Mouse (Mus musculus): ENCODE results near the gene Parp2. TPM values are rescaled to one million over a fixed set of nuclear protein-coding genes. Genes with fewer than 3 reads are reported as not detected.
A peak's percentile ranks its signal among the peaks of the same experiment; 100 is the strongest.
"Not testable (repeated sequence)": the region's sequence is repeated elsewhere in the genome, so short reads cannot be mapped to it uniquely, and the experiment has no call there.

Parp2 gene
- polyA plus RNA-seq, 1 experiment from 2014 or later = 43.6 TPM

DNA sequence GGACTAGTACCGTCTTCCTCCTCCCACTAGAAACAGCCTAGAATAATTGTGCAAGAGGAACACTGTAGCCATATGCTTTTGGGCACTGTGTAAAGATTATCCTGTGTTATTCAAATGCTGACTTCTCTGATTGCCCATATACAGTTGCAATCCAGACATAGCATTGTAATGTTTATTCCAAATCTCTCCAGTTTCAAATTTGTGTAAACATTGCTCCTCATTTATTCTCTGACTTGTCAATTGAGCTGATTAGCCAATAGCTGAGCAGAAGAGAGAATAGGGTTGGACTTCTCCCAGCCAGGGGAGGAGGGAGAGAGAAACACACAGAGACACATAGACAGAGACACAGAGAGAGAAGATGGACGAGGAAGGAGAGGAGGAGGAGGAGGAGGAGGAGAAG, 26.8 kb downstream of the Parp2 start:
- Histone ChIP-seq H3K36me3 (no peaks in the 10 kb centered on the region), H3K27ac (replicated peaks) (no peak overlapping the region), H3K4me3 (replicated peaks) (no peak overlapping the region), H3K27me3 (replicated peaks) (no peaks in the 10 kb centered on the region), H3K4me2 (no peak overlapping the region), H3K9me3 (replicated peaks) (no peaks in the 10 kb centered on the region), H3K9ac (replicated peaks) (no peak overlapping the region), H3K4me1 (no peaks in the 10 kb centered on the region)
- WGBS = 65% methylated on average over 2 of the region's 2 CpGs
- no peak for ATAC-seq (ENCODE audit: low FRiP score)

DNA sequence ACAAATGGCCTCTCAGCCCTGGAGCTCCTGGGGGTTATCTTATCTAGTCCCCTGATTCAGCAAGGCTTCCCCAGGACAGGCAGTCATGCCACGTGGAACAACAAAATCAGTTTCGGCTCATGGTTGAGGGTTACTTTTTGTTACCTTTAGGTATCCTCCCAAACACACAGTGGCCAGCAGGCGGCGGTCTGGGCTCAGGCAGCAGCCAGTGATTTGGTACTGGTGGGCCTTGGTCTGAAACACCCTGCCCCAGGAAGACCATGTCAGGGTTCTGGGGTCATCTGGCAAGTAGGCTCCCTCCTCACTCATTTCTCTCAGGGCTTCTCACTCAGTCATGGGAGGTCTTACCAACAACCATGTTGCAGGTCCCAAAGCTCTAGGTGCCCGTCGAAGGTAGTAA, 29.6 kb downstream of the Parp2 start:
- Histone ChIP-seq H3K4me2 (no peak overlapping the region), H3K4me1 (no peaks in the 10 kb centered on the region), H3K4me3 (replicated peaks) (no peak overlapping the region), H3K9ac (replicated peaks) (no peak overlapping the region), H3K9me3 (replicated peaks) (no peaks in the 10 kb centered on the region), H3K27me3 (replicated peaks) (no peaks in the 10 kb centered on the region), H3K27ac (replicated peaks) (no peak overlapping the region), H3K36me3 (no peaks in the 10 kb centered on the region)
- no peak for ATAC-seq (ENCODE audit: low FRiP score)
- 78% methylated on average over 6 of the region's 6 CpGs for WGBS

DNA sequence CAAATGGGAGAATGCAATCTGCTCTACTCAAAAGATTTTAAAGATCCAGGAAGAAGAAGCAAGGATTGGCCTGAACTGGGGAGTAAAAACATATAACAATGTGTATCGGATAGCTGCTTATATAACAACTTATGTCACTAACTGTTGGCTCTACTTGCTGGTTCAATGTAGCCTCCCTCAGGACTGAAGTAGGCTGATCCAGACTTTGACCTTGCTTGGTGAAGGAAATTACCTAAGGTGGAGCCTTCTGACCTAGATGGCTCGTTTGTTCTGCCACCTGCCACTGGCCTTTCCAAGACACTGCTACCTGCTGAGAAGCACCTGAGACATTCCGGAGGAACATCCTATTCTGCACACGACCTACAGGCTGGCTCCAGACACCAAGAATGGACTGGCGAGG, 48.1 kb downstream of the Parp2 start:
- H3K27ac ChIP-seq (replicated peaks) = no peak overlapping the region
- 90% methylated on average over 5 of the region's 5 CpGs for WGBS
- no peaks in the 10 kb centered on the region for H3K4me1 ChIP-seq
- H3K4me2 ChIP-seq = no peak overlapping the region
- no peaks in the 10 kb centered on the region for H3K9me3 ChIP-seq (replicated peaks)
- no peak overlapping the region for H3K9ac ChIP-seq (replicated peaks)
- H3K4me3 ChIP-seq (replicated peaks) = no peak overlapping the region
- H3K36me3 ChIP-seq = 0 out of 2 replicates have a peak, but pooled peaks cover 3% of the 10 kb centered on the region
- H3K27me3 ChIP-seq (replicated peaks) = no peaks in the 10 kb centered on the region
- no peak for ATAC-seq (ENCODE audit: low FRiP score)

DNA sequence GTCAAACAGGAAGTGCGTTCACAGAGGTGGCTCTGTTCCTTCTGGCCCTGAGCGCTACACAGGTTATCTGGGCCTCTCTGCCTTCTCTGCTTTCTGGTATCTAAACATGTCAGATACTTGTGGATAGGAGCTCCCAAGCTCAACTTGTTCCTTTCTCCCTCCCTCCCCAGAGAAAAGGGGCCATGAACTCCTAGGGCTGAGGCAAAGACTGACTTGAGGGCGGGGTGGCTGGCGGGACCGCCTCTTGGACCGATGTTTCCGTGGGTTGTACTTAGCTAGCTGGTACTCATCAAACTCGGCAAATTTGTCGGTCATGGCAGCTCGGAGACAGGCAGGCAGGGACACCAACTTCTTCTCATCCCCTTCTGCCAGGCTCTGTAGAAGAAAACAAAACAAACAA, 55.0 kb downstream of the Parp2 start:
- Histone ChIP-seq H3K27me3 (replicated peaks) (no peaks in the 10 kb centered on the region), H3K36me3 (no peaks in the 10 kb centered on the region), H3K27ac (replicated peaks) (no peak overlapping the region), H3K4me3 (replicated peaks) (no peak overlapping the region), H3K9ac (replicated peaks) (no peak overlapping the region), H3K4me1 (no peaks in the 10 kb centered on the region), H3K9me3 (replicated peaks) (no peaks in the 10 kb centered on the region), H3K4me2 (no peak overlapping the region)
- 97% methylated on average over 10 of the region's 10 CpGs for WGBS
- ATAC-seq (ENCODE audit: low FRiP score) = no peak

DNA sequence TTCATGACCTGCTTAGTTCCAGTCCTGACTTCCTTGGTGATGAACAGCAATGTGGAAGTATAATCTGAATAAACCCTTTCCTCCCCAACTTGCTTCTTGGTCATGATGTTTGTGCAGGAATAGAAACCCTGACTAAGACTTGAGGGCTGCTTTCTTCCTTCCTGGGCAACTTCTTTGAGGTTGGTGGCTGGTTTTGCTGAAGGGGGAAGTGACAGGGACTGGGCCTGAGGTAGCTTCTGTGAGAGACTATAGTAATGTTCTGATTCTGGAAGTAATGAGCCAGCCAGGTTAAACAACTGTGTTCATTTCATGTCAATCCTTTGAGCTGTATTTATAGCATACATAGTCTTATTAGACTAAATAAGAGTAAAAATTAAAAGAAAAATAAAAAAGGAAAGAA, 57.4 kb downstream of the Parp2 start:
- H3K9ac ChIP-seq (replicated peaks); H3K27me3 ChIP-seq (replicated peaks); ATAC-seq (ENCODE audit: low FRiP score); H3K4me3 ChIP-seq (replicated peaks); H3K4me2 ChIP-seq; H3K36me3 ChIP-seq; H3K27ac ChIP-seq (replicated peaks); H3K4me1 ChIP-seq; H3K9me3 ChIP-seq (replicated peaks): not testable (repeated sequence)

DNA sequence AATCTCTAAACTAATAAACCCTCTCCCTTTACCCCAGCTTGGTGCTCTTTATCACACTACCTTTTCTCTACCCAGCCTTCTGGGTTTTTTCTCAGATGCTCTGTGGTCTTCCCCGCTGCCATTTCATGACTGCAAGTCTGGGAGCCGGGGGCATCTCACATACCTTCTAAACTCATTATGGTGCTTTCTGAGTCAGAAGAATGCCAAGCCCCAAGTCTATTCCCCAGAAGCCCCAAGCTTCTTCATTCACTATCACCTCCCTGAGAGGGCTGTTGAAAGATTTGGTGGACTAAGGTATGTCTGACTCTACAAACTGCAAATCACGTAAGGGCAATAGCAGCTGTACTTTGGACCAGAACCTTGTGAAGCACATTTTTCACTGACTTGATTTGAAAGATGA, 59.3 kb downstream of the Parp2 start:
- H3K36me3 ChIP-seq = no peaks in the 10 kb centered on the region
- H3K27me3 ChIP-seq (replicated peaks) = no peaks in the 10 kb centered on the region
- H3K4me3 ChIP-seq (replicated peaks) = no peak overlapping the region
- H3K4me1 ChIP-seq = peaks cover 10% of the 10 kb centered on the region
- H3K9me3 ChIP-seq (replicated peaks) = no peaks in the 10 kb centered on the region
- no peak overlapping the region for H3K27ac ChIP-seq (replicated peaks)
- H3K4me2 ChIP-seq = no peak overlapping the region
- WGBS = 95% methylated on average over 3 of the region's 3 CpGs
- no peak for ATAC-seq (ENCODE audit: low FRiP score)
- no peak overlapping the region for H3K9ac ChIP-seq (replicated peaks)

DNA sequence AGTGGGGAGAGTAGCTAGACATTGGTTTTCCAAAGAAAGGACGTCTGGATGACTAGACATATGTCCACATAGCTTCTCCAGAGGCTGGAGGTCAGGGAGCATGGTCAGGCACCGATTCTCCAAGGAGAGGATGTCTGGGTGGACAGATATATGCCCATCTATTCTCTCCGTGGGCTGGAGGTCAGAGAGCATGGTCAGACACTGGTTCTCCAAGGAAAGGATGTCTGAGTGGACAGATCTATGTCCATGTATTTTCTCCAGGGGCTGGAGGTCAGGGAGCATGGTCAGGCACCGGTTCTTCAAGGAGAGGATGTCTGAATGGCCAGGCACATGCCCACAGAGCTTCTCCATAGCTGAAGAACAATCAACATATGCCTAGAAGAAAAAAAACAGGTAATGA, 60.6 kb downstream of the Parp2 start:
- Histone ChIP-seq H3K9me3 (replicated peaks) (no peaks in the 10 kb centered on the region), H3K27me3 (replicated peaks) (no peaks in the 10 kb centered on the region), H3K27ac (replicated peaks) (no peak overlapping the region), H3K4me3 (replicated peaks) (no peak overlapping the region), H3K4me2 (no peak overlapping the region), H3K9ac (replicated peaks) (no peak overlapping the region), H3K36me3 (no peaks in the 10 kb centered on the region), H3K4me1 (peaks cover 10% of the 10 kb centered on the region)
- WGBS = 83% methylated on average over 4 of the region's 4 CpGs
- no peak for ATAC-seq (ENCODE audit: low FRiP score)

DNA sequence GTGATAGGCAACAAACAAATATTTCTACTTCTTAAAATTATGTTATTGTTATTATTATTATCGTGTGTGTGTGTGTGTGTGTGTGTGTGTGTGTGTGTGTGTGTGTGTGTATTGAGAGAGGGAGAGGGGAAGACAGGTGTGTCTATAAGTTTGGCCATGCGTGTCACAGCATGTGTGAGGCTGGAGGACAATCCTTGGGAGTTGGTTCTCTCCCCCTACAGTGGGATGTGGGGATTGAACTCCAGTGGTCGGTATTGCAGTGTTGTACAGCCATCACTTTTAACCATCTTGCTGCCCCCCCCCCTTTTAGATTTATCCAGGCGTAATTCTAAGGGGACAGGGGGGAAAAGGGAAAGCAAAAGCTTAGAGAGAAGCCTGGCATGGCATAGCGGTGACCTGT, 61.0 kb downstream of the Parp2 start:
- Histone ChIP-seq H3K4me1 (peaks cover 10% of the 10 kb centered on the region), H3K4me3 (replicated peaks) (no peak overlapping the region), H3K4me2 (no peak overlapping the region), H3K36me3 (no peaks in the 10 kb centered on the region), H3K27ac (replicated peaks) (no peak overlapping the region), H3K9me3 (replicated peaks) (no peaks in the 10 kb centered on the region), H3K27me3 (replicated peaks) (no peaks in the 10 kb centered on the region), H3K9ac (replicated peaks) (no peak overlapping the region)
- no peak for ATAC-seq (ENCODE audit: low FRiP score)
- WGBS = 94% methylated on average over 5 of the region's 5 CpGs

DNA sequence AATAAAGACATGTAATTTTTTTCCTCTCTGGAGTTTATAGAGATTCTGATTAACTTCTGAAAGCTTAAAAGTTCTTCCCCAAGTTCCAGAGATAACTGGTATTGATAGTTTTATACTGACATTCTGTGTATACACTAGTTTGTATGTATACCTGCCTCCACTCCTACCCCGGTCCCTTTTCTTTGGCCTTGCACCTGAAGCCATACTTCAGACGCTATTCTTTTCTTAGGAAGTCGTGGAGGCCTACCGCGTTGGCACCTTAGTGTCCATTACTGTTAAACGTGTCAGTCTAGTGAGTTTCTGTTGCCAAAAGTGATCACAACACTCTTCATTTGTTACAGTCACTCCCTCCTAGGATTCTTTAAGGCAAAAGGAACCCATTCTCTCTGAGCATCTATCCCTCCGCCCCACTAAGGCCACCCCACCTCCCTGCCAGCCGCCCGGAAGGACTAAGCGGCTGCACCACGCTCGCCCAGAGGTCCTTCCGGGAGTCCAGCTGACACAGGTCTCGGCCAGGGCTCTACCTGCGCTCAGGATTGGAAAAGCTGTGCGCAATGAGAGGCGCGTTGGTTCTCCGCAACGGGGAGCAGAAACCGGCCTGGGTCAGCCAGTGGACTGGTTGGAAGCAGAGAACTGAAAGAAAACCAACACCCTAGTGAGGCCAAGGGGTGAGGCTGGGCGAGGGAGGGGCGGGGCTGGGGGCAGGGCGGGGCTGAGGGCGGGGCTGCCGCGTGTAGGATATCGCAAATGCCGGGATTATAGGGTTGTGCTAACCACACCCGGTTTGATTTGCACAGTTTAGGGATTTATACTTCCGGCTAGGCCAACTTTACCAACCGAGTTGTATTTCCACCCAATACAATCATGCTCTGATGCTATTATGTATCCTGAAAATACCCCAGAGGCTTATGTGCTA, 62.5 kb downstream of the Parp2 start, which contains the start of gene Tep1:
TSS of gene Tep1 (minus strand) at position 672 of the 916 bp plus-strand sequence.
- ATAC-seq (ENCODE audit: low FRiP score) = peak; percentile 92

DNA sequence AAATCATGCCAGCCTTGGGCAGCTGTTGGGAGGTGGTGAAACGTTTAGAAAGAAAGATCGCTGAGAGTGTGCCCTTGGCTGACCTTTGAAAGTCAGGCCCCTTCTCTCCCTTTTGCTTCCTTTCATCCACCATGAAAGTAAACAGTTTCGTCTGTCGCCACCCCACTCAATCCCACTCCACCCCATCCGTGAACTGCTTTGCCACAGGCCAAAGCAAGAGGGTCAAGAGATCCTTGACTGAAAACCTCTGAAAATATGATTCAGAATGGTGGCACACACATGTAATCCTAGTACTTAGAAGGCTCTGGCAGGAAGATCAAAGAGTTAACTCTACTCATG, 63.1 kb downstream of the Parp2 start:
- no peaks in the 10 kb centered on the region for H3K36me3 ChIP-seq
- peaks cover 10% of the 10 kb centered on the region for H3K4me1 ChIP-seq
- H3K27ac ChIP-seq (replicated peaks) = no peak overlapping the region
- ATAC-seq (ENCODE audit: low FRiP score) = peak; percentile 18; the same call in 1 of the 2 replicates
- peak overlapping the region; percentile 56 for H3K4me3 ChIP-seq (replicated peaks)
- H3K27me3 ChIP-seq (replicated peaks) = no peaks in the 10 kb centered on the region
- H3K9ac ChIP-seq (replicated peaks) = peak overlapping the region; percentile 50
- WGBS = 22% methylated on average over 5 of the region's 5 CpGs
- no peaks in the 10 kb centered on the region for H3K9me3 ChIP-seq (replicated peaks)
- H3K4me2 ChIP-seq = peak overlapping the region; percentile 75

More for the DNA sequence above, 62.5 kb downstream of the Parp2 start, which contains the start of gene Tep1:
- H3K9ac ChIP-seq (replicated peaks) = peak within 1 kb of the TSS; percentile 50
- peak within 1 kb of the TSS; percentile 56 for H3K4me3 ChIP-seq (replicated peaks)
- peaks cover 10% of the 10 kb centered on the region for H3K4me1 ChIP-seq
- WGBS = 6% methylated on average over 32 of the region's 32 CpGs
- no peaks in the 10 kb centered on the region for H3K36me3 ChIP-seq
- H3K9me3 ChIP-seq (replicated peaks) = no peaks in the 10 kb centered on the region
- peak within 1 kb of the TSS; percentile 65 for H3K27ac ChIP-seq (replicated peaks)
- no peaks in the 10 kb centered on the region for H3K27me3 ChIP-seq (replicated peaks)
- H3K4me2 ChIP-seq = peak within 1 kb of the TSS; percentile 75
